Mouse (Mus musculus): ENCODE results near the gene Plac9a.

- no peak for TF ChIP-seq POLR2A (IDR thresholded peaks at IDR 0.05; ENCODE audit: control insufficient read depth, extremely low read depth, insufficient read depth, low read length, poor library complexity)
- TF ChIP-seq CTCF (IDR thresholded peaks at IDR 0.05; ENCODE audit: borderline replicate concordance, control insufficient read depth, extremely low read depth, insufficient read depth, low read length, poor library complexity) = no peak
These were observed 54.7 kb downstream of the Plac9a start for GRCm38 (mm10) chr14:25848237-25848636.

All from thymus, adult 2 months (tissue).